Mouse (Mus musculus) CH12.LX (cell line): ENCODE measurements around the gene Agap1.

Experiments
- CTCF ChIP-seq, 2 experiments: IDR thresholded peaks in 1 of 2; conservative IDR thresholded peaks in 1 of 2; 2 replicates each; pipeline ENCODE4 v1.5.1; 2011 to 2012; ENCODE audit warnings: low read depth in 2 of 2, low read length in 2 of 2, improper control_type of control experiment in 1 of 2, inconsistent platforms in 1 of 2, mild to moderate bottlenecking in 1 of 2, moderate library complexity in 1 of 2
- EP300 ChIP-seq: IDR thresholded peaks from 2 replicates; pipeline ENCODE4 v1.6.1; 2011; ENCODE audit warnings: low read length, improper control_type of control experiment
- GABPA ChIP-seq: IDR thresholded peaks from 2 replicates; pipeline ENCODE4 v1.6.1; 2012; ENCODE audit warnings: low read depth, low read length, improper control_type of control experiment, inconsistent platforms; ENCODE audit not compliant: insufficient replicate concordance
- JUND ChIP-seq: conservative IDR thresholded peaks from 2 replicates; pipeline ENCODE4 v1.6.1; 2011; ENCODE audit warnings: low read depth, low read length, improper control_type of control experiment
- MAX ChIP-seq: IDR thresholded peaks from 2 replicates; pipeline ENCODE4 v1.6.1; 2011; ENCODE audit warnings: low read length, improper control_type of control experiment
- POLR2A ChIP-seq: IDR thresholded peaks from 2 replicates; pipeline ENCODE4 v1.6.1; 2011; ENCODE audit warnings: low read depth, mild to moderate bottlenecking, improper control_type of control experiment, low read length
- RAD21 ChIP-seq: IDR thresholded peaks from 2 replicates; pipeline ENCODE4 v1.6.1; 2011; ENCODE audit warnings: low read depth, mild to moderate bottlenecking, low read length, improper control_type of control experiment, moderate library complexity
- RCOR1 ChIP-seq: conservative IDR thresholded peaks from 2 replicates; pipeline ENCODE4 v1.6.1; 2012; ENCODE audit warnings: low read depth, mild to moderate bottlenecking, inconsistent platforms, low read length, improper control_type of control experiment
- TCF12 ChIP-seq: IDR thresholded peaks from 2 replicates; pipeline ENCODE4 v1.6.1; 2014; ENCODE audit warnings: low read depth, mild to moderate bottlenecking, inconsistent platforms, low read length, improper control_type of control experiment

DNA sequence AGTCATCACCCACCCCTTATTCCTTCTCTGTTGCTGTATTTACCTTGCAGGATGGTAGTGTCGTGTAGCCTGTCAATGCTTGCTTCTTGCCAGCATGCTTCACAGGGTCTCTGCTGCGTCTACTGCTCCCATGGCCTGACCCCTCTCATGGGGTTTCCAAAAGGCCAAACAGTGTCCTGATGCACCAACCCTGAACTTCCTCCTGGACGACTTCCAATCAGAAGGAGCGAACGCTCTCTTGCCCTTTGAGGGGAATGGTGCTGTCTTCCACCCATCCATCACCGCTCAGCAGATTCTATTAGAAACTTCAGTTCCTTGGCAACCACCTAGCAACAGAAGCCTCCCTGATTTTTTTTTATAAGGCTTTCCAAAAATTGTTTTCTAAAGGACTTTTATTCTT is 48.6 kb upstream of the Agap1 start:
- TF ChIP-seq POLR2A = no peak
- TF ChIP-seq RAD21 = no peak
- TF ChIP-seq GABPA = no peak
- TF ChIP-seq EP300 = no peak
- no peak for TF ChIP-seq RCOR1
- TF ChIP-seq TCF12 = no peak
- TF ChIP-seq CTCF (conservative IDR thresholded peaks at IDR 0.05 in 1 of 2, IDR thresholded peaks at IDR 0.05 in 1 of 2; ENCODE audit: low read depth in 2 of 2, low read length in 2 of 2) = no peak
- no peak for TF ChIP-seq MAX
- no peak for TF ChIP-seq JUND
